Mouse (Mus musculus) stomach, embryonic 14.5 days (tissue): ENCODE results near the gene Foxr1. TPM values are rescaled to one million over a fixed set of nuclear protein-coding genes. Genes with fewer than 3 reads are reported as not detected.
"Not testable (repeated sequence)": the region's sequence is repeated elsewhere in the genome, so short reads cannot be mapped to it uniquely, and the experiment has no call there.

Source experiments
- ATAC-seq: fragments of 200-750 bp; cut with Nextera tagmentation; 2 replicates; pipeline ENCODE4 v1.8.0; 2017; ENCODE audit warnings: low read depth, moderate TSS enrichment; ENCODE audit not compliant: insufficient number of reproducible peaks, insufficient read depth, low FRiP score
- H3K27ac ChIP-seq: fragments of 300-500 bp; sonication (generic); 2 replicates; pipeline ENCODE4 v1.5.1; 2014; ENCODE audit warnings: mild to moderate bottlenecking, low read length, moderate library complexity, mixed read lengths
- H3K27me3 ChIP-seq: fragments of 300-500 bp; sonication (generic); 2 replicates; pipeline ENCODE4 v1.6.1; 2014; ENCODE audit warnings: low read length, control low read depth, mixed read lengths; ENCODE audit not compliant: control insufficient read depth, insufficient read depth
- H3K36me3 ChIP-seq: fragments of 300-500 bp; sonication (generic); 2 replicates; pipeline ENCODE4 v1.6.1; 2014; ENCODE audit warnings: mild to moderate bottlenecking, control low read depth, low read length, moderate library complexity, mixed read lengths; ENCODE audit not compliant: control insufficient read depth, insufficient read depth
- H3K4me1 ChIP-seq: fragments of 300-500 bp; sonication (generic); 2 replicates; pipeline ENCODE4 v1.6.1; 2014; ENCODE audit warnings: low read length, control low read depth, mixed read lengths; ENCODE audit not compliant: control insufficient read depth, insufficient read depth
- H3K4me2 ChIP-seq: fragments of 300-500 bp; sonication (generic); replicated peaks from 2 replicates; pipeline ENCODE4 v1.6.1; 2014; ENCODE audit warnings: low read depth, low read length, control low read depth
- H3K4me3 ChIP-seq: fragments of 300-500 bp; sonication (generic); 2 replicates; pipeline ENCODE4 v1.5.1; 2014; ENCODE audit warnings: low read depth, low read length, control low read depth
- H3K9ac ChIP-seq: fragments of 300-500 bp; sonication (generic); replicated peaks from 2 replicates; pipeline ENCODE4 v1.6.1; 2014; ENCODE audit warnings: low read depth, mild to moderate bottlenecking, control low read depth, low read length, moderate library complexity, mixed read lengths
- H3K9me3 ChIP-seq: fragments of 300-500 bp; sonication (generic); 2 replicates; pipeline ENCODE4 v1.6.1; 2016; ENCODE audit warnings: low read depth, low read length, control low read depth; ENCODE audit not compliant: control insufficient read depth
- WGBS: fragments of 180-500 bp; shearing (Covaris S2); extraction: QIAGEN DNeasy Blood & Tissue Kit; methylation state at CpG from one replicate; pipeline ENCODE4 v1.1.7; 2014; 5-methylcytosine and 5-hydroxymethylcytosine counted together
- polyA plus RNA-seq: library from polyadenylated mRNA; unstranded; fragments of >200 nt; fragmentation: Nextera tagmentation; extraction: Ambion mirVana; gene quantifications from 2 replicates; pipeline ENCODE4 v1.2.1, GENCODE M21; 2014

Gene Foxr1
- polyA plus RNA-seq, 1 experiment from 2014 or later, result not detected

GRCm38 (mm10) chr9:44411601-44412130, 29.3 kb downstream of the Foxr1 start:
- Histone ChIP-seq H3K27ac (no peak overlapping the region), H3K36me3 (peaks cover 51% of the 10 kb centered on the region), H3K9ac (no peak overlapping the region), H3K27me3 (no peaks in the 10 kb centered on the region), H3K4me2 (no peak overlapping the region), H3K4me3 (no peak overlapping the region), H3K4me1 (no peaks in the 10 kb centered on the region), H3K9me3 (no peaks in the 10 kb centered on the region)
- 78% methylated on average over 1 of the region's 1 CpGs for WGBS
- ATAC-seq, result no peak

DNA sequence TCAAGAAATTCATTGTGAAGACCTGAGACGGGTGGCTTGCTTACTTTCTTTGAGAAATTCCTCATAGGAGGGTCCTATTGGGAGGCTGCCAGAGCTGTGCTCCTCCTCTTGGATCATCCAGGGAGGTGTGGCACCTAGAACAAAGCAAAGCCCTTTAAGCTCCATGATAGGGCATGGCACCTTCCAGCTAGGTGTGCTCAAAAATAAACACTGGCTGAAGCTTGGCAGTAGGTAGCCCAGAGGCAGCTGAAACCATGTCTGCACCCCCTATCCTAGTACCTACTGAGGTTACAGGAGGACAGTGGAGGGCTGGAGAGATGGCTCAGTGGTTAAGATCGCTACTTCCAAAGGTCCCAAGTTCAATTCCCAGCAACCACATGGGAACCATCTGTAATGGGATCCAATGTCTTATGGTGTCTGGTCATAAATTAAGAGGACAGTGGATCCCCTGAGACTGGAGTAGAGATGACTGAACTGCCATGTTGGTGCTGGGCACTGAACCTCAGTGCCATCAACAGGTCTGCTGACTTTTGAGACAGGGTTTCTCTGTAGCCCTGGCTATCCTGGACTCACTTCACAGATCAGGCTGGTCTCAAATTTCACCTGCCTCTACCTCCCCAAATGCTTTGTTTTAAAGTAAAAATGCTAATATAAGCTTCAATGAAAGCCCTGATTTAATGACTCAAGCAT, 30.1 kb downstream of the Foxr1 start:
- Histone ChIP-seq H3K9me3 (no peaks in the 10 kb centered on the region), H3K27ac (no peak overlapping the region), H3K36me3 (peaks cover 51% of the 10 kb centered on the region), H3K4me2 (no peak overlapping the region), H3K4me3 (no peak overlapping the region), H3K9ac (no peak overlapping the region), H3K4me1 (no peaks in the 10 kb centered on the region), H3K27me3 (no peaks in the 10 kb centered on the region)
- 80% methylated on average over 2 of the region's 2 CpGs for WGBS
- no peak for ATAC-seq

DNA sequence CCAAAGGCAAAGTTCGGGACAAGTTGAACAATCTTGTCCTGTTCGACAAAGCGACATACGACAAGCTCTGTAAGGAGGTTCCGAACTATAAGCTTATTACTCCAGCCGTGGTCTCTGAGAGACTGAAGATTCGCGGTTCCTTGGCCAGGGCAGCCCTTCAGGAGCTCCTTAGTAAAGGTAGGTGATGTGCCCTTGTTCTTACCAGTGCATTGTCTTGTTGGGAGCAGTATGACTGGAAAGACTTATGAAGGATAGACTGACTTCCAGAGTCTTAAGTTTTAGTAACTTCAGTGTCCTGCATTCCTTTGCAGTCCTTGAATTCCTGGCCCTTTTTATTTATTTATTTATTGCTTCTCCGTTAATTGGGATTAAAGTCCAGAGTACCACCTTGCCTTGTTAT, 32.2 kb downstream of the Foxr1 start:
- H3K4me1 ChIP-seq, ATAC-seq, H3K9me3 ChIP-seq, H3K27ac ChIP-seq, H3K27me3 ChIP-seq: not testable (repeated sequence)
- 0 out of 2 replicates have a peak overlapping the region, but pooled peaks have one; percentile 84 for H3K9ac ChIP-seq
- peak overlapping the region; percentile 70 for H3K4me2 ChIP-seq
- peaks cover 63% of the 10 kb centered on the region for H3K36me3 ChIP-seq
- peak overlapping the region; percentile 77 for H3K4me3 ChIP-seq
- WGBS, result 85% methylated on average over 9 of the region's 9 CpGs

DNA sequence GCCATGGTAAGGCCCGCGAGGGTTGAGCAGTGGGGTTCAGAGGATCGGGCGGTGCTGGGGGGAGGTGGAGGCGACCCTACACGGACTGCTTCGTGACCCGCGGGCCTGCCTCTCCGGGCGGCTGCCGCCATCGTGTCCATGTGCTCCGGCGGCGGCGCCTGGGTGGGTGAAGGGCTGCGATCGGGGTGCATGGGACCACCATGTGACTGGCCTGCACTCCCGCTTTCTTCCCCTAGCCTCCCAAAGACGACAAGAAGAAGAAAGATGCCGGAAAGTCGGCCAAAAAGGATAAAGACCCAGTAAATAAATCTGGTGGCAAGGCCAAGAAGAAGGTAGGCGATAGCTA, 33.2 kb downstream of the Foxr1 start:
- H3K9ac ChIP-seq, result peak overlapping the region; percentile 84
- H3K27me3 ChIP-seq, result no peaks in the 10 kb centered on the region
- no peaks in the 10 kb centered on the region for H3K9me3 ChIP-seq
- no peaks in the 10 kb centered on the region for H3K4me1 ChIP-seq
- H3K4me2 ChIP-seq, result peak overlapping the region; percentile 70
- H3K27ac ChIP-seq, result peak overlapping the region; percentile 95
- peak overlapping the region; percentile 77 for H3K4me3 ChIP-seq
- under 1% methylated on average over 24 of the region's 24 CpGs for WGBS
- ATAC-seq, result no peak; the same call in 1 of the 2 replicates
- H3K36me3 ChIP-seq, result peaks cover 65% of the 10 kb centered on the region

- WGBS, result under 1% methylated on average over 51 of the region's 51 CpGs
- Histone ChIP-seq H3K9me3 (no peaks in the 10 kb centered on the region), H3K27ac (peak within 1 kb of the TSS; percentile 95), H3K4me2 (peak within 1 kb of the TSS; percentile 70), H3K9ac (peak within 1 kb of the TSS; percentile 84), H3K36me3 (peaks cover 66% of the 10 kb centered on the region), H3K4me3 (peak within 1 kb of the TSS; percentile 77), H3K27me3 (no peaks in the 10 kb centered on the region), H3K4me1 (no peaks in the 10 kb centered on the region)
- peak; percentile 95 for ATAC-seq
Observed at GRCm38 (mm10) chr9:44406906-44407751, 33.8 kb downstream of the Foxr1 start, which contains the start of the genes Rps25 and Trappc4. Gene Rps25, plus strand, starts transcription at chr9:44407139. Gene Trappc4, minus strand, starts transcription at chr9:44407600.

GRCm38 (mm10) chr9:44405011-44405410, 35.9 kb downstream of the Foxr1 start:
- Histone ChIP-seq H3K4me1 (no peaks in the 10 kb centered on the region), H3K9ac (no peak overlapping the region), H3K4me3 (no peak overlapping the region), H3K4me2 (no peak overlapping the region), H3K9me3 (no peaks in the 10 kb centered on the region), H3K27me3 (no peaks in the 10 kb centered on the region), H3K27ac (no peak overlapping the region), H3K36me3 (peaks cover 54% of the 10 kb centered on the region)
- no peak for ATAC-seq
- WGBS, result 56% methylated on average over 3 of the region's 3 CpGs

DNA sequence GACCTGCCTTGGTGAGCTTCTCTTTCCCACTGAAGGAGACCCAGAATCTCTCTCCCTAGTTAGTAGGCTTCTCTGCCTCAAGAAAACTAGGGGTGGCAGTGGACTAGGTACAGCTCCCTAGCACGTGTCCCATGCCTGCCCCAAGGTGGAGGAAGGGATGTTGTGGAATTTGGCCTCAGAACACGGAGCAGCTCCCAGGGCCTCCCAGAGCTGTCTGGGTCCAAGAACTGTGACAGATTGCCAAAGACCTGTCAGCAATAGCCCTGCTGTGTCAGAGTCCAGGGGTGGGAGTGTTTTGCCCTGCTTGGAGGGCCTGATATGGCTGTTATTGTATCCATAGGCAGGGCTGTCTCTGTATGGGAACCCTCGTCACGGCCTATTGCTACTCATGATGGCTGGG, 39.9 kb downstream of the Foxr1 start:
- 0 out of 2 replicates have a peak, but pooled peaks cover 7% of the 10 kb centered on the region for H3K4me1 ChIP-seq
- no peak overlapping the region for H3K4me2 ChIP-seq
- no peak overlapping the region for H3K27ac ChIP-seq
- H3K36me3 ChIP-seq, result peaks cover 42% of the 10 kb centered on the region
- H3K27me3 ChIP-seq, result no peaks in the 10 kb centered on the region
- H3K9me3 ChIP-seq, result no peaks in the 10 kb centered on the region
- no peak overlapping the region for H3K4me3 ChIP-seq
- 73% methylated on average over 4 of the region's 4 CpGs for WGBS
- H3K9ac ChIP-seq, result no peak overlapping the region
- ATAC-seq, result no peak

- Histone ChIP-seq H3K9ac (no peak overlapping the region), H3K27me3 (no peaks in the 10 kb centered on the region), H3K9me3 (no peaks in the 10 kb centered on the region), H3K27ac (no peak overlapping the region), H3K4me2 (no peak overlapping the region), H3K36me3 (peaks cover 35% of the 10 kb centered on the region), H3K4me3 (no peak overlapping the region), H3K4me1 (0 out of 2 replicates have a peak, but pooled peaks cover 8% of the 10 kb centered on the region)
- no peak for ATAC-seq
- WGBS, result 82% methylated on average over 6 of the region's 6 CpGs
Observed at GRCm38 (mm10) chr9:44399795-44400114, 41.2 kb downstream of the Foxr1 start.
